Mouse (Mus musculus): ENCODE results near the gene Cldn3.

- TF ChIP-seq POLR2A (IDR thresholded peaks at IDR 0.05; ENCODE audit: control insufficient read depth, extremely low read depth, insufficient read depth, low read length, poor library complexity), result no peak
- no peak for TF ChIP-seq CTCF (IDR thresholded peaks at IDR 0.05; ENCODE audit: borderline replicate concordance, control insufficient read depth, extremely low read depth, insufficient read depth, low read length, poor library complexity)
Measured at GRCm38 (mm10) chr5:134970671-134971070, 15.3 kb upstream of the Cldn3 start.

Data from thymus, adult 2 months (tissue).